Mouse (Mus musculus) E14TG2a.4 (cell line): ENCODE measurements at regions not wholly inside any gene's neighbourhood (a gene's known extent, or its start where the extent isn't known, plus 50 kb on each side); places are given as distances from the start of the nearest gene placed in this dataset.

Experiments
- CTCF ChIP-seq: conservative IDR thresholded peaks from 2 replicates; pipeline ENCODE4 v1.5.1; 2014; ENCODE audit warnings: low read length
- NANOG ChIP-seq: IDR thresholded peaks from 2 replicates; pipeline ENCODE4 v1.6.1; 2014; ENCODE audit warnings: borderline replicate concordance, low read length, mixed read lengths
- POU5F1 ChIP-seq: IDR thresholded peaks from 2 replicates; pipeline ENCODE4 v1.6.1; 2014; ENCODE audit warnings: low read length, borderline replicate concordance

GRCm38 (mm10) chr7:72408409-72408986, 102.1 kb upstream of the Mctp2 start:
- no peak for TF ChIP-seq CTCF
- no peak for TF ChIP-seq POU5F1
- TF ChIP-seq NANOG = no peak
